17 mouse cellular contexts compared by ENCODE assay signal in the genomic region with DNA sequence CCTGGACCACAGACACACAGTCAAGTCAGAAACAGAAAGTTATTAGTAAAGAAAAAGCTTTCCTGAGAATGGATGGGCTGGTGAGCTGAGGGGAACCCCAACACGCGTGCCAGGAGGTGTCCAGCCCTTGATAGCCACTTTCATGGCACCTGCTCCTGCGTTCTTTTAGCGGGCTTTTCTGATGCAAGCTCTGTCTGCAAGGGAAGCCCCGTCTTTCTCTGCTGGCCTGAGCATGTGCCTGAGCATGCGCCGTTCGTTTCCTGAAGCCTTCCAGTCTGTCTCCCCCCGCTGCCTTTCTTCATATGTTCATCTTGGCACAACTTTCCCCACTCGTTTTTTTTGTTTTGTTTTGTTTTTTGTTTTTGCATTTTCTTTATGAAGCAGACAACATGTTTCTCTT. TPM values are rescaled to one million over a fixed set of nuclear protein-coding genes. Genes with fewer than 3 reads are reported as not detected.
DNase-seq lines count a peak whose midpoint lies in the region; ATAC-seq and TF ChIP-seq lines count a peak whose summit lies in the region.
"Had no signal": no experiment of that assay in that cellular context is flagged by ENCODE, and none has a peak within 500 bp of the region (broad histone marks: within the 10 kb centered on the region; RNA-seq: fewer than 3 reads in every experiment).

No protein-coding gene starts in this region.

- H3K4me3 ChIP-seq in forebrain, embryonic 15.5 days: no peak overlapping the region
- no peak overlapping the region for H3K4me3 ChIP-seq in embryonic facial prominence, embryonic 10.5 days
- no peak overlapping the region for H3K4me3 ChIP-seq in thymus, adult 2 months (ENCODE audit: control insufficient read depth, insufficient read depth, low read length)
- H3K4me3 ChIP-seq: erythroblast, embryonic 14.5 days; heart, embryonic 13.5 days; megakaryocyte, embryonic 14.5 days; neural tube, embryonic 12.5 days; stomach, embryonic 15.5 days had no signal

- H3K9ac ChIP-seq in forebrain, embryonic 15.5 days (replicated peaks): no peak overlapping the region
- H3K9ac ChIP-seq: heart, embryonic 13.5 days; liver, postnatal 0 days; neural tube, embryonic 12.5 days; stomach, embryonic 15.5 days had no signal

- H3K4me2 ChIP-seq in forebrain, embryonic 15.5 days (replicated peaks): no peak overlapping the region
- H3K4me2 ChIP-seq: heart, embryonic 13.5 days; neural tube, embryonic 12.5 days; stomach, embryonic 15.5 days had no signal

- no peaks in the 10 kb centered on the region for H3K9me3 ChIP-seq in forebrain, embryonic 15.5 days
- no peaks in the 10 kb centered on the region for H3K9me3 ChIP-seq in embryonic facial prominence, embryonic 10.5 days
- H3K9me3 ChIP-seq: heart, embryonic 13.5 days; megakaryocyte, embryonic 14.5 days; neural tube, embryonic 12.5 days; stomach, embryonic 15.5 days had no signal

- DNase-seq in layer of hippocampus, adult 11-12 months (ENCODE audit: low spot score): peak; percentile 35
- no peak for DNase-seq in layer of hippocampus, adult 9-10 months (ENCODE audit: low spot score)
- peak; percentile 90 for DNase-seq in brain, adult 2 months (ENCODE audit: low read depth, low spot score)
- peak; percentile 69 for DNase-seq in cerebellum, adult 11-12 months
- no peak for DNase-seq in embryonic facial prominence, embryonic 10.5 days (ENCODE audit: low spot score)
- DNase-seq in thymus, adult 2 months: no peak
- DNase-seq: adrenal gland, adult 8-10 months; gastrocnemius, postnatal 14 days; kidney, postnatal 25 days; left cerebral cortex, postnatal 4 days; liver, postnatal 0 days had no signal

- peaks cover 19% of the 10 kb centered on the region for H3K4me1 ChIP-seq in forebrain, embryonic 15.5 days
- peaks cover 27% of the 10 kb centered on the region for H3K4me1 ChIP-seq in embryonic facial prominence, embryonic 10.5 days
- H3K4me1 ChIP-seq in thymus, adult 2 months (replicated peaks; ENCODE audit: control insufficient read depth, insufficient read depth, low read length): 0 out of 2 replicates have a peak, but pooled peaks cover 2% of the 10 kb centered on the region

- H3K27ac ChIP-seq in forebrain, embryonic 15.5 days (replicated peaks): peak overlapping the region; percentile 1; the same call in 1 of the 2 replicates
- no peak overlapping the region for H3K27ac ChIP-seq in embryonic facial prominence, embryonic 10.5 days (replicated peaks)
- H3K27ac ChIP-seq in thymus, adult 2 months (ENCODE audit: control insufficient read depth, insufficient read depth, low read length): no peak overlapping the region
- H3K27ac ChIP-seq: heart, embryonic 13.5 days; neural tube, embryonic 12.5 days; stomach, embryonic 15.5 days had no signal

- TF ChIP-seq POLR2A in thymus, adult 2 months (IDR thresholded peaks at IDR 0.05; ENCODE audit: control insufficient read depth, extremely low read depth, insufficient read depth, low read length, poor library complexity): no peak

- TF ChIP-seq CTCF in thymus, adult 2 months (IDR thresholded peaks at IDR 0.05; ENCODE audit: borderline replicate concordance, control insufficient read depth, extremely low read depth, insufficient read depth, low read length, poor library complexity): no peak

- no peak for ATAC-seq in forebrain, embryonic 15.5 days (replicated peaks)
- ATAC-seq: liver, postnatal 0 days had no signal

- 61% methylated on average over 10 of the region's 10 CpGs for WGBS in forebrain, embryonic 15.5 days
- 84% methylated on average over 10 of the region's 10 CpGs for WGBS in embryonic facial prominence, embryonic 10.5 days
- 84% methylated on average over 10 of the region's 10 CpGs for WGBS in thymus, adult 2 months

- no peaks in the 10 kb centered on the region for H3K36me3 ChIP-seq in forebrain, embryonic 15.5 days
- H3K36me3 ChIP-seq in embryonic facial prominence, embryonic 10.5 days (replicated peaks): no peaks in the 10 kb centered on the region
- no peaks in the 10 kb centered on the region for H3K36me3 ChIP-seq in thymus, adult 2 months (ENCODE audit: control insufficient read depth, insufficient read depth, low read length)
- H3K36me3 ChIP-seq: heart, embryonic 13.5 days; neural tube, embryonic 12.5 days; stomach, embryonic 15.5 days had no signal

- H3K27me3 ChIP-seq in forebrain, embryonic 15.5 days: no peaks in the 10 kb centered on the region
- no peaks in the 10 kb centered on the region for H3K27me3 ChIP-seq in embryonic facial prominence, embryonic 10.5 days (replicated peaks; ENCODE audit: low read depth, poor library complexity, severe bottlenecking)
- H3K27me3 ChIP-seq in thymus, adult 2 months (ENCODE audit: control insufficient read depth, insufficient read depth, low read length): no peaks in the 10 kb centered on the region
- H3K27me3 ChIP-seq: heart, embryonic 13.5 days; neural tube, embryonic 12.5 days; stomach, embryonic 15.5 days had no signal

RNA-seq across cellular contexts. Expression of gene Gm10645, which starts 9.7 kb away (rescaled TPM):
- polyA plus RNA-seq in forebrain, embryonic 15.5 days (2015; fragmentation: Nextera tagmentation; extraction: Ambion mirVana): 5.5 and 8.1 TPM in 2 replicates
- polyA plus RNA-seq in embryonic facial prominence, embryonic 10.5 days (2016; fragmentation: Nextera tagmentation; extraction: Ambion mirVana): 1.9 and 2.2 TPM in 2 replicates
- 0.86 and 1.3 TPM in 2 replicates for polyA plus RNA-seq in thymus, adult 2 months (2012; rRNA removed)
- polyA plus RNA-seq: erythroblast, embryonic 14.5 days had no signal

RNA-seq across cellular contexts. Expression of gene Tbc1d9, which starts 10.5 kb away (rescaled TPM):
- polyA plus RNA-seq in forebrain, embryonic 15.5 days (2015; fragmentation: Nextera tagmentation; extraction: Ambion mirVana): 11.9 and 16.1 TPM in 2 replicates
- polyA plus RNA-seq in embryonic facial prominence, embryonic 10.5 days (2016; fragmentation: Nextera tagmentation; extraction: Ambion mirVana): 3.3 and 3.8 TPM in 2 replicates
- polyA plus RNA-seq in thymus, adult 2 months (2012; rRNA removed): 11.9 and 12.6 TPM in 2 replicates
- polyA plus RNA-seq: erythroblast, embryonic 14.5 days had no signal

Comparison
In these comparisons a context has a peak if more than half of its experiments do, and no peak if none do; other contexts are left out.
1. DNase-seq: peak in layer of hippocampus, adult 11-12 months (single experiment), brain, adult 2 months (single experiment) and cerebellum, adult 11-12 months (single experiment); none in layer of hippocampus, adult 9-10 months (single experiment), embryonic facial prominence, embryonic 10.5 days (single experiment) and thymus, adult 2 months (single experiment).